8 mouse cellular contexts compared by ENCODE assay signal in the genomic region with DNA sequence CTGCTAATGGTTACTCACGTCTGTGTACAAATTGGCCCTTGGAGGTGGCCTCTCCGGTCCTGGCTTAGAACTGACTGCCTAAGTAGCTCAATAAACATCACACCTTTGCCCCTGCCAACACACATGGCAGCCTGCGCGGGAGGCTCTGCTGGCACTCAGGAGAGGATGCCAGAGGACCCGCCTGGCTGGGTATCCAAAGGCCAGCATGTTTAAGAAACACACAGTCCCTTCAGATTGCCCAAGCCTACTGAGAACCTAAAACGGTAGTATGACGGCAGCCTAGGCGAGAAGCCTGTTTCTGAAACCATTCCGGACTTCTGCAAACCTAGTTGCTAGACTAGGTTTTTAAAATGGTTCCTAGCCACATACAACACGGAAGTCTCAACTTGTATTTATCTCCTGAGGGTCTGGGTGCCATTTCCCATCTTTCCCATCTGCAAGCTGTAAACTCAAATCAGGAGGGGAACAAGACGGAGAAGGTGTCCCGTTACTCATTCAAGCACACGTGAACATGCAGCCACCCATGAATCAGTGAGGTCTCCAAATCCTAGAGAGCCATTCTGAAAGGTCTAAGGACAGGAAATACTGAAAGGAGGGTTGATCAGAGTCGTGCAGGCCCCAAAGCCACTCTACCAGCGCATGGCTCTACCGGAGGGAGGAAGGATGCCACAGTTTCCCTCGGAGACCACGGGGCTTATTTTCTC. TPM values are rescaled to one million over a fixed set of nuclear protein-coding genes. Genes with fewer than 3 reads are reported as not detected.
DNase-seq lines count a peak whose midpoint lies in the region; ATAC-seq and TF ChIP-seq lines count a peak whose summit lies in the region.

No protein-coding gene starts in this region.

- peak; percentile 55 for DNase-seq in layer of hippocampus, adult 9-11 months
- DNase-seq in layer of hippocampus, postnatal 14 days (ENCODE audit: low spot score in 2 of 2): no peak
- peak; percentile 25 for DNase-seq in brain, embryonic 14.5 days (ENCODE audit: low read depth)
- no peak for DNase-seq in liver, embryonic 11.5 days (ENCODE audit: low spot score)
- no peak for DNase-seq in right cerebral cortex, postnatal 25 days
- DNase-seq in layer of hippocampus, postnatal 10 days (ENCODE audit: low spot score in 2 of 2): no peak
- DNase-seq in frontal cortex, postnatal 10 days (ENCODE audit: low spot score in 2 of 2): no peak

- H3K4me1 ChIP-seq in liver, embryonic 11.5 days (replicated peaks; ENCODE audit: control insufficient read depth, insufficient read depth, low read length): 0 out of 2 replicates have a peak, but pooled peaks cover 3% of the 10 kb centered on the region
- peaks cover 6% of the 10 kb centered on the region for H3K4me1 ChIP-seq in stomach, embryonic 15.5 days

- no peak for ATAC-seq in liver, embryonic 11.5 days (replicated peaks; ENCODE audit: low FRiP score)
- ATAC-seq in stomach, embryonic 15.5 days (ENCODE audit: insufficient read depth, low FRiP score, low read depth): no peak

- H3K4me2 ChIP-seq in liver, embryonic 11.5 days: peak overlapping the region; percentile 26
- H3K4me2 ChIP-seq in stomach, embryonic 15.5 days: peak overlapping the region; percentile 29; the same call in 1 of the 2 replicates

- no peak overlapping the region for H3K27ac ChIP-seq in liver, embryonic 11.5 days (ENCODE audit: low read depth, low read length)
- peak overlapping the region; percentile 60; the same call in 1 of the 2 replicates for H3K27ac ChIP-seq in stomach, embryonic 15.5 days

- no peak overlapping the region for H3K9ac ChIP-seq in liver, embryonic 11.5 days (ENCODE audit: low read depth, low read length)
- H3K9ac ChIP-seq in stomach, embryonic 15.5 days: no peak overlapping the region

- H3K36me3 ChIP-seq in liver, embryonic 11.5 days (ENCODE audit: control insufficient read depth, insufficient read depth, low read length): no peaks in the 10 kb centered on the region
- H3K36me3 ChIP-seq in stomach, embryonic 15.5 days: no peaks in the 10 kb centered on the region

- H3K9me3 ChIP-seq in liver, embryonic 11.5 days (ENCODE audit: control insufficient read depth, low read length): no peaks in the 10 kb centered on the region
- no peaks in the 10 kb centered on the region for H3K9me3 ChIP-seq in stomach, embryonic 15.5 days

- H3K27me3 ChIP-seq in liver, embryonic 11.5 days (replicated peaks; ENCODE audit: control insufficient read depth, insufficient read depth, low read length): no peaks in the 10 kb centered on the region
- H3K27me3 ChIP-seq in stomach, embryonic 15.5 days (replicated peaks): no peaks in the 10 kb centered on the region

- TF ChIP-seq POLR2A in brain, embryonic 14.5 days (IDR thresholded peaks at IDR 0.05; ENCODE audit: borderline replicate concordance, extremely low read depth, insufficient read depth, insufficient read length, poor library complexity, severe bottlenecking): no peak

- 66% methylated on average over 18 of the region's 18 CpGs for WGBS in liver, embryonic 11.5 days
- 70% methylated on average over 18 of the region's 18 CpGs for WGBS in stomach, embryonic 15.5 days

- no peak for TF ChIP-seq CTCF in brain, embryonic 14.5 days (IDR thresholded peaks at IDR 0.05; ENCODE audit: borderline replicate concordance, extremely low read depth, insufficient read depth, insufficient read length)

- peak overlapping the region; percentile 10; the same call in 1 of the 2 replicates for H3K4me3 ChIP-seq in liver, embryonic 11.5 days (ENCODE audit: low read depth, low read length)
- peak overlapping the region; percentile 18; the same call in 1 of the 2 replicates for H3K4me3 ChIP-seq in stomach, embryonic 15.5 days (replicated peaks)

RNA-seq across cellular contexts. Expression of a gene that starts 45.8 kb away (rescaled TPM):
- total RNA-seq in layer of hippocampus, postnatal 14 days (2021): 10 to 100 TPM; 20.4 to 22.8 TPM
- 1.9 and 3.3 TPM in 2 replicates for polyA plus RNA-seq in brain, embryonic 14.5 days (2012; rRNA removed)
- 3.7 and 4.1 TPM in 2 replicates for polyA plus RNA-seq in liver, embryonic 11.5 days (2014; fragmentation: Nextera tagmentation; extraction: Ambion mirVana)
- polyA plus RNA-seq in stomach, embryonic 15.5 days (2015; fragmentation: Nextera tagmentation; extraction: Ambion mirVana): 4.5 and 5.7 TPM in 2 replicates
- 10 to 100 TPM; 20.0 to 21.0 TPM for total RNA-seq in layer of hippocampus, postnatal 10 days (2021)

RNA-seq across cellular contexts. Expression of a gene that starts 46.3 kb away (rescaled TPM):
- 10 to 100 TPM; 38.8 to 39.2 TPM for total RNA-seq in layer of hippocampus, postnatal 14 days (2021)
- polyA plus RNA-seq in brain, embryonic 14.5 days (2012; rRNA removed): 53.0 and 69.8 TPM in 2 replicates
- 61.4 and 62.5 TPM in 2 replicates for polyA plus RNA-seq in liver, embryonic 11.5 days (2014; fragmentation: Nextera tagmentation; extraction: Ambion mirVana)
- polyA plus RNA-seq in stomach, embryonic 15.5 days (2015; fragmentation: Nextera tagmentation; extraction: Ambion mirVana): 54.6 and 64.1 TPM in 2 replicates
- 10 to 100 TPM; 37.7 to 39.7 TPM for total RNA-seq in layer of hippocampus, postnatal 10 days (2021)

Comparison
In these comparisons a context has a peak if more than half of its experiments do, and no peak if none do; other contexts are left out.
1. DNase-seq: peak in layer of hippocampus, adult 9-11 months (single experiment) and brain, embryonic 14.5 days (single experiment); none in layer of hippocampus, postnatal 14 days (0 of 2), liver, embryonic 11.5 days (single experiment), right cerebral cortex, postnatal 25 days (single experiment), layer of hippocampus, postnatal 10 days (0 of 2) and frontal cortex, postnatal 10 days (0 of 2).